In genomic region chr1:23920275-23920674, GRCm38 (mm10) we compare ENCODE assay signal across 8 mouse cellular contexts. TPM values are rescaled to one million over a fixed set of nuclear protein-coding genes. Genes with fewer than 3 reads are reported as not detected.
DNase-seq lines count a peak whose midpoint lies in the region; ATAC-seq and TF ChIP-seq lines count a peak whose summit lies in the region.

No protein-coding gene starts in this region.

- H3K27me3 ChIP-seq in heart, postnatal 0 days (ENCODE audit: control insufficient read depth, insufficient read depth, low read length) = no peaks in the 10 kb centered on the region
- no peaks in the 10 kb centered on the region for H3K27me3 ChIP-seq in limb, embryonic 10.5 days (ENCODE audit: low read depth, poor library complexity, severe bottlenecking)
- H3K27me3 ChIP-seq in neural tube, embryonic 12.5 days (replicated peaks) = no peaks in the 10 kb centered on the region

- H3K9ac ChIP-seq in heart, postnatal 0 days (replicated peaks; ENCODE audit: low read depth, low read length) = no peak overlapping the region
- H3K9ac ChIP-seq in neural tube, embryonic 12.5 days = no peak overlapping the region

- H3K4me2 ChIP-seq in heart, postnatal 0 days (ENCODE audit: low read depth, low read length) = peak overlapping the region; percentile 76
- H3K4me2 ChIP-seq in neural tube, embryonic 12.5 days (replicated peaks) = peak overlapping the region; percentile 78

- 0 out of 2 replicates have a peak, but pooled peaks have one; percentile 30 for ATAC-seq in common myeloid progenitor, adult 5-6 weeks (replicated peaks; ENCODE audit: low read depth, poor library complexity, severe bottlenecking)
- no peak for ATAC-seq in heart, postnatal 0 days (ENCODE audit: insufficient read depth, low read depth)
- ATAC-seq in neural tube, embryonic 12.5 days (ENCODE audit: low FRiP score, low read depth) = no peak
- ATAC-seq in frontal cortex, adult (ENCODE audit: low TSS enrichment) = no peak

- no peak overlapping the region for H3K27ac ChIP-seq in heart, postnatal 0 days (ENCODE audit: low read depth)
- no peak overlapping the region for H3K27ac ChIP-seq in limb, embryonic 10.5 days
- H3K27ac ChIP-seq in neural tube, embryonic 12.5 days = no peak overlapping the region

- peaks cover 23% of the 10 kb centered on the region for H3K4me1 ChIP-seq in heart, postnatal 0 days (ENCODE audit: control insufficient read depth, insufficient read depth)
- H3K4me1 ChIP-seq in limb, embryonic 10.5 days = peaks cover 20% of the 10 kb centered on the region
- peaks cover 12% of the 10 kb centered on the region for H3K4me1 ChIP-seq in neural tube, embryonic 12.5 days

- H3K36me3 ChIP-seq in heart, postnatal 0 days (replicated peaks; ENCODE audit: control insufficient read depth, insufficient read depth, low read length) = no peaks in the 10 kb centered on the region
- H3K36me3 ChIP-seq in limb, embryonic 10.5 days = no peaks in the 10 kb centered on the region
- H3K36me3 ChIP-seq in neural tube, embryonic 12.5 days = no peaks in the 10 kb centered on the region

- peak; percentile 35 for TF ChIP-seq CTCF in heart, postnatal 0 days (IDR thresholded peaks at IDR 0.05; ENCODE audit: low read depth)

- H3K4me3 ChIP-seq in heart, postnatal 0 days (ENCODE audit: low read depth, low read length) = peak overlapping the region; percentile 90; the same call in 1 of the 2 replicates
- H3K4me3 ChIP-seq in limb, embryonic 10.5 days = no peak overlapping the region
- no peak overlapping the region for H3K4me3 ChIP-seq in neural tube, embryonic 12.5 days

- TF ChIP-seq EP300 in heart, postnatal 0 days (IDR thresholded peaks at IDR 0.05; ENCODE audit: low read depth) = no peak

- WGBS in heart, postnatal 0 days = 13% methylated on average over 2 of the region's 2 CpGs
- WGBS in limb, embryonic 10.5 days = 51% methylated on average over 2 of the region's 2 CpGs
- 31% methylated on average over 2 of the region's 2 CpGs for WGBS in neural tube, embryonic 12.5 days

- H3K9me3 ChIP-seq in heart, postnatal 0 days (replicated peaks; ENCODE audit: control insufficient read depth, low read length) = no peaks in the 10 kb centered on the region
- H3K9me3 ChIP-seq in limb, embryonic 10.5 days (replicated peaks) = no peaks in the 10 kb centered on the region
- no peaks in the 10 kb centered on the region for H3K9me3 ChIP-seq in neural tube, embryonic 12.5 days

- peak; percentile 6 for DNase-seq in thymus, postnatal 25 days
- DNase-seq in thymus, postnatal 0 days (ENCODE audit: low spot score) = no peak
- peak; percentile 46 for DNase-seq in heart, postnatal 0 days (ENCODE audit: low spot score)
- DNase-seq in limb, embryonic 10.5 days (ENCODE audit: low spot score) = peak; percentile 38
- no peak for DNase-seq in left cerebral cortex, adult 18-20 months (ENCODE audit: low spot score in 2 of 2)

RNA-seq across cellular contexts. Expression of gene Smap1, which starts 1.8 kb away (rescaled TPM):
- polyA plus RNA-seq in thymus, postnatal 0 days (2015; fragmentation: Nextera tagmentation; extraction: Ambion mirVana) = 41.5 and 45.8 TPM in 2 replicates
- 35.0 and 49.6 TPM in 2 replicates for total RNA-seq in common myeloid progenitor, adult 5-6 weeks (2017)
- total RNA-seq in heart, postnatal 0 days (2014; rRNA removed; ENCODE audit: low replicate concordance) = 25.4 and 27.4 TPM in 2 replicates
- 23.0 and 27.8 TPM in 2 replicates for polyA plus RNA-seq in heart, postnatal 0 days (2015; fragmentation: Nextera tagmentation; extraction: Ambion mirVana)
- 33.5 and 36.7 TPM in 2 replicates for polyA plus RNA-seq in limb, embryonic 10.5 days (2016; fragmentation: Nextera tagmentation; extraction: Ambion mirVana)
- 71.3 and 71.4 TPM in 2 replicates for polyA plus RNA-seq in neural tube, embryonic 12.5 days (2016; fragmentation: Nextera tagmentation; extraction: Ambion mirVana)
- 100 to 1,000 TPM; 140 to 143 TPM for total RNA-seq in left cerebral cortex, adult 18-20 months (2021)

Comparison
In these comparisons a context has a peak if more than half of its experiments do, and no peak if none do; other contexts are left out.
1. DNase-seq: peak in thymus, postnatal 25 days (single experiment), heart, postnatal 0 days (single experiment) and limb, embryonic 10.5 days (single experiment); none in thymus, postnatal 0 days (single experiment) and left cerebral cortex, adult 18-20 months (0 of 2).